Mouse (Mus musculus) C2C12 (cell line): Measurements from ENCODE around the gene Ttc41. TPM values are rescaled to one million over a fixed set of nuclear protein-coding genes. Genes with fewer than 3 reads are reported as not detected.

ENCODE experiments used
- H3K27me3 ChIP-seq: one replicate; pipeline ENCODE4 v1.6.1; 2011; ENCODE audit not compliant: control insufficient read depth, insufficient read depth, insufficient read length
- H3K36me3 ChIP-seq: one replicate; pipeline ENCODE4 v1.6.1; 2011; ENCODE audit not compliant: control insufficient read depth, insufficient read depth
- H3K4me3 ChIP-seq: one replicate; pipeline ENCODE4 v1.5.1; 2011; ENCODE audit warnings: mild to moderate bottlenecking, control low read depth; ENCODE audit not compliant: poor library complexity, insufficient read depth, severe bottlenecking
- H3K79me2 ChIP-seq: one replicate; pipeline ENCODE4 v1.6.1; 2011; ENCODE audit not compliant: control insufficient read depth, insufficient read depth
- H3K79me3 ChIP-seq: one replicate; pipeline ENCODE4 v1.6.1; 2011; ENCODE audit warnings: low read depth, control low read depth
- H3ac ChIP-seq: one replicate; pipeline ENCODE3; 2011; ENCODE audit warnings: low read depth; ENCODE audit not compliant: control insufficient read depth, insufficient read length
- CEBPB ChIP-seq: IDR thresholded peaks from one replicate; pipeline ENCODE4 v1.6.1; 2011; ENCODE audit warnings: low read depth, mild to moderate bottlenecking, control low read depth, moderate library complexity
- CTCF ChIP-seq: IDR thresholded peaks from one replicate; pipeline ENCODE4 v1.5.1; 2011; ENCODE audit not compliant: control insufficient read depth, insufficient read depth, insufficient read length
- FOSL1 ChIP-seq: IDR thresholded peaks from one replicate; pipeline ENCODE4 v1.8.0; 2011; ENCODE audit warnings: mild to moderate bottlenecking, low read length; ENCODE audit not compliant: poor library complexity, insufficient read depth, severe bottlenecking
- MAX ChIP-seq: IDR thresholded peaks from one replicate; pipeline ENCODE4 v1.6.1; 2011; ENCODE audit warnings: mild to moderate bottlenecking, control low read depth
- MYOD1 ChIP-seq: IDR thresholded peaks from one replicate; pipeline ENCODE4 v1.6.1; 2011; ENCODE audit warnings: low read depth; ENCODE audit not compliant: control insufficient read depth, insufficient read length
- MYOG ChIP-seq: IDR thresholded peaks from one replicate; pipeline ENCODE4 v1.6.1; 2011; ENCODE audit not compliant: control insufficient read depth, insufficient read length; ENCODE audit errors: extremely low read depth
- USF1 ChIP-seq: IDR thresholded peaks from one replicate; pipeline ENCODE4 v1.6.1; 2011; ENCODE audit warnings: low read depth, mild to moderate bottlenecking, control low read depth, moderate library complexity
- polyA plus RNA-seq: library from polyadenylated mRNA; unstranded; fragments of >200 nt; fragmentation: generic; extraction: Trizol; gene quantifications from one replicate; pipeline ENCODE4 v1.2.1, GENCODE M21; 2012; ENCODE audit warnings: missing spikeins

The Ttc41 gene
- polyA plus RNA-seq, 1 experiment: 0.35 TPM

GRCm38 (mm10) chr10:86735036-86735435 lies 29.4 kb downstream of the Ttc41 start:
- Histone ChIP-seq H3K36me3 (no peaks in the 10 kb centered on the region), H3K27me3 (no peaks in the 10 kb centered on the region), H3K79me2 (no peaks in the 10 kb centered on the region), H3K79me3 (no peaks in the 10 kb centered on the region), H3K4me3 (no peak overlapping the region), H3ac (no peak overlapping the region)
- no peak for TF ChIP-seq USF1
- no peak for TF ChIP-seq FOSL1
- TF ChIP-seq MAX: no peak
- TF ChIP-seq MYOG: no peak
- TF ChIP-seq MYOD1: no peak
- TF ChIP-seq CTCF: no peak
- TF ChIP-seq CEBPB: no peak

GRCm38 (mm10) chr10:86742918-86743317 lies 37.3 kb downstream of the Ttc41 start:
- Histone ChIP-seq H3K4me3 (no peak overlapping the region), H3ac (no peak overlapping the region), H3K27me3 (no peaks in the 10 kb centered on the region), H3K36me3 (no peaks in the 10 kb centered on the region), H3K79me3 (no peaks in the 10 kb centered on the region), H3K79me2 (no peaks in the 10 kb centered on the region)
- no peak for TF ChIP-seq CEBPB
- no peak for TF ChIP-seq USF1
- no peak for TF ChIP-seq MYOD1
- no peak for TF ChIP-seq FOSL1
- TF ChIP-seq MAX: no peak
- no peak for TF ChIP-seq CTCF
- no peak for TF ChIP-seq MYOG

GRCm38 (mm10) chr10:86744306-86744705 lies 38.7 kb downstream of the Ttc41 start:
- TF ChIP-seq MYOG (no peak), CEBPB (no peak), MYOD1 (no peak), USF1 (no peak), FOSL1 (no peak), MAX (no peak), CTCF (no peak)
- no peak overlapping the region for H3ac ChIP-seq

GRCm38 (mm10) chr10:86755816-86756502 lies 50.3 kb downstream of the Ttc41 start:
- no peak for TF ChIP-seq CEBPB
- no peak for TF ChIP-seq MAX
- no peak for TF ChIP-seq FOSL1
- TF ChIP-seq USF1: no peak
- TF ChIP-seq CTCF: no peak
- TF ChIP-seq MYOD1: no peak
- TF ChIP-seq MYOG: no peak
- Histone ChIP-seq H3ac (no peak overlapping the region), H3K27me3 (no peaks in the 10 kb centered on the region), H3K36me3 (no peaks in the 10 kb centered on the region), H3K79me3 (no peaks in the 10 kb centered on the region), H3K79me2 (no peaks in the 10 kb centered on the region), H3K4me3 (no peak overlapping the region)

More at GRCm38 (mm10) chr10:86744306-86744705, 38.7 kb downstream of the Ttc41 start:
- Histone ChIP-seq H3K36me3 (no peaks in the 10 kb centered on the region), H3K79me2 (no peaks in the 10 kb centered on the region), H3K27me3 (no peaks in the 10 kb centered on the region), H3K79me3 (no peaks in the 10 kb centered on the region), H3K4me3 (no peak overlapping the region)

- Histone ChIP-seq H3ac (no peak overlapping the region), H3K4me3 (no peak overlapping the region), H3K79me2 (no peaks in the 10 kb centered on the region), H3K36me3 (no peaks in the 10 kb centered on the region), H3K79me3 (no peaks in the 10 kb centered on the region), H3K27me3 (no peaks in the 10 kb centered on the region)
- TF ChIP-seq USF1 (no peak), FOSL1 (no peak), MYOD1 (no peak), CTCF (no peak), MYOG (no peak), MAX (no peak)
Observed at GRCm38 (mm10) chr10:86757724-86758123, 52.1 kb downstream of the Ttc41 start.

- TF ChIP-seq CEBPB: no peak
- TF ChIP-seq MYOG: no peak
- no peaks in the 10 kb centered on the region for H3K79me2 ChIP-seq
Observed at GRCm38 (mm10) chr10:86758211-86758610, 52.6 kb downstream of the Ttc41 start.

More at GRCm38 (mm10) chr10:86758211-86758610, 52.6 kb downstream of the Ttc41 start:
- Histone ChIP-seq H3K27me3 (no peaks in the 10 kb centered on the region), H3K79me3 (no peaks in the 10 kb centered on the region), H3K36me3 (no peaks in the 10 kb centered on the region), H3ac (no peak overlapping the region), H3K4me3 (no peak overlapping the region)
